Mouse (Mus musculus) Patski (cell line): ENCODE measurements at regions not wholly inside any gene's neighbourhood (a gene's known extent, or its start where the extent isn't known, plus 50 kb on each side); places are given as distances from the start of the nearest gene placed in this dataset.
A peak's percentile ranks its signal among the peaks of the same experiment; 100 is the strongest.

ENCODE experiments used
- ATAC-seq: fragments of 100-300 bp; one replicate; pipeline ENCODE4 v1.8.0; 2021
- CTCF ChIA-PET: fragments of 350-600 bp; sonication (Branson Sonifier 250); formaldehyde crosslinking; loops from one replicate; lab custom pipeline; 2022; ENCODE audit warnings: inconsistent platforms; lab: Charles Lee
- POLR2A ChIA-PET: fragments of 350-600 bp; sonication (Branson Sonifier 250); formaldehyde crosslinking; loops from one replicate; lab custom pipeline; 2022; ENCODE audit warnings: antibody characterized with exemption, inconsistent platforms; lab: Charles Lee
- DNase-seq: peaks from one replicate; pipeline ENCODE4 v3.0.0-alpha.2; 2011; ENCODE audit warnings: low read depth, low spot score
- H3K27me3 ChIP-seq: fragments of 371-371 bp; one replicate; pipeline ENCODE4 v1.5.1; 2021
- CTCF ChIP-seq: fragments of 100-300 bp; IDR thresholded peaks from one replicate; pipeline ENCODE4 v1.5.1; 2021
- in situ Hi-C: fragments of 300-500 bp; cut with MboI; formaldehyde crosslinking; loops from 3 replicates; pipeline ENCODE4 v1.11.1; 2018; ENCODE audit warnings: low pct_unique_long_range_greater_than_20kb, mixed read lengths

GRCm38 (mm10) chr2:10998798-10999197 is 173.1 kb upstream of the Prkcq start:
- POLR2A ChIA-PET: interaction anchor here (0.6 kb wide), 1 partner anchor 37 kb away, joined by 3 read pairs; no protein-coding TSS in a partner anchor
- in situ Hi-C loops: no loop called here
- no peak for TF ChIP-seq CTCF
- ATAC-seq: peak; percentile 11
- DNase-seq: no peak
- no peaks in the 10 kb centered on the region for H3K27me3 ChIP-seq
- CTCF ChIA-PET: no interaction called here

- ChIA-PET POLR2A (no interaction called here), CTCF (no interaction called here)
- in situ Hi-C loops: no loop called here
- no peak for TF ChIP-seq CTCF
- H3K27me3 ChIP-seq: no peaks in the 10 kb centered on the region
- ATAC-seq (peak; percentile 88), DNase-seq (peak; percentile 65)
Observed at GRCm38 (mm10) chr2:10999217-10999618, 172.7 kb upstream of the Prkcq start.

- ATAC-seq (no peak), DNase-seq (no peak)
- in situ Hi-C loops: no loop called here
- CTCF ChIA-PET: interaction anchor here (1.0 kb wide), 1 partner anchor 17 kb away, joined by 3 read pairs; no protein-coding TSS in a partner anchor
- POLR2A ChIA-PET: no interaction called here
- no peak for TF ChIP-seq CTCF
- H3K27me3 ChIP-seq: no peaks in the 10 kb centered on the region
Observed at GRCm38 (mm10) chr2:11005806-11006205, 166.1 kb upstream of the Prkcq start.

DNA sequence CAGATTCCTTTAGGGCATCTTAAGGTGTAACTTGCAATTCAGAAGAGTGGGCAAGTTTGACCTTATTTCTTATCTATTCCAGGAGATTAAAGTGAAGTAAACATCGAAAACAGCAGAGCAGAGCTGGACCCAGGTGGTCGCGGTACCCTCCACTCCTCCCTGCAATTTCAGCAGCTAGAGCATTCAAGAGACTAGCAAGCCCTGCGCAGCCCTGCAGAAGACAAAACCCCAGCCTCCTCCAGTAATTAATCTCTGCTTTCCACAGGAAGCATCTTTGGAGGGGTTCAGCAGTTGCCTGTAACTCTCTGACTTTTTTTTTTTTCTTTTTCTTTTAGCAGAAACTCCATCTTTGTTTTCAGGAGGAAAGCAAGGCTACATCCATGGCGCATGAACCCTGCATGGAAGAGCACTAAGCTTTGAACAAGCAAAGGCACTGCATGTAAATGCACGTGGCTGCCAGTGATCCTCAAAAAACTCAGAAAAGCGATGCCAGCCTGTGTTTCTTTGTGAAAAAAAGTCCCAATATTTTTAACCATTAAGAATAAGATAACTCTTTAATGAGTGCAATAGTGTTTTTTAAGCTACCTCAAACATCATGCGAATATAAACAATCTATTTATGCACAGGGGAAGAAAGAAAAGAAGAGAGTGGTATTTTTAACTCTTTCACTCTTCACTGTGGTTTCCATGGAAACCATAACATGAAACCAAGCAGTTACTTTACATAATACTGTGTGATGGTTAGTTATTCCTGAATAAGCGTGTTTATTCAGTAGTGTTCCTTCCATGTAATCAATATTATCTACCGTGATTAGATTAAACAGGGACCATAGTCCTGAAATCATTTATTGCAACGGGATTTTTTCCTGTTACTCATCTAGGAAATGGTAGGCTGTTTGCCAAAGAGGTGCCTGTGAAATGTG is 160.6 kb upstream of the Prkcq start:
- no peaks in the 10 kb centered on the region for H3K27me3 ChIP-seq
- ATAC-seq (no peak), DNase-seq (no peak)
- in situ Hi-C loops: no loop called here
- TF ChIP-seq CTCF: no peak
- ChIA-PET CTCF (interaction anchor here (1.5 kb wide), 1 partner anchor 9 kb away, joined by 3 read pairs; no protein-coding TSS in a partner anchor), POLR2A (no interaction called here)

DNA sequence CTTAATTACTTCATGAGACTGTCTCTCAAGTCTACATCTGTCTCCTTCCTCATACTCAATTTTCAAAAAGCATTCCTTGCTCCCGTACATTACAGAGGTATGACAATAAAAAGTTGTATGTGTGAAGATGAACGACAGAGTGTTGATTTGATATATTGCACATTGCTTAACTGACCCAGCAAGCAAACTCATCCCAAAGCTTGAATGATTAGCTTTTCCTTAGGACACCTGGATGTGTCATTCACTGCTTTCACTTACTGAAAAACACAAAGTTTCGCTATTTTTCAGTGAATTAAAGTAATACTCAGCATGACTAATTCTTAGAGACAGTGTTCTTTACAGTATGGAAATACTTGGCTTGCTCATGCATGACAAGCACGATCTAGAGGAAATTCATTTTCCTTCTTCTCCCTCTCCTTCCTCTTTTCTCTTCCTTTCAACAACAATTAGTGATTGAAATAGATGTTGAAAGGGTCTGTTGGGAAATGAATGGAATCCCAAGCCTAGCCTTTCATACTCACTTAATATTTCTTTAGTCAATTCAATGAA is 159.5 kb upstream of the Prkcq start:
- in situ Hi-C loops: no loop called here
- no peak for TF ChIP-seq CTCF
- POLR2A ChIA-PET: no interaction called here

GRCm38 (mm10) chr2:11013154-11013553 is 158.8 kb upstream of the Prkcq start:
- CTCF ChIA-PET: no interaction called here
- TF ChIP-seq CTCF: no peak

More for the DNA sequence above, 159.5 kb upstream of the Prkcq start:
- DNase-seq: no peak
- no peak for ATAC-seq
- no peaks in the 10 kb centered on the region for H3K27me3 ChIP-seq
- CTCF ChIA-PET: no interaction called here

GRCm38 (mm10) chr2:11016446-11016845 is 155.5 kb upstream of the Prkcq start:
- ATAC-seq (no peak), DNase-seq (no peak)
- H3K27me3 ChIP-seq: no peaks in the 10 kb centered on the region
- in situ Hi-C loops: no loop called here
- no peak for TF ChIP-seq CTCF
- ChIA-PET POLR2A (no interaction called here), CTCF (interaction anchor here (1.1 kb wide), 1 partner anchor 8 kb away, joined by 3 read pairs; no protein-coding TSS in a partner anchor)

More at GRCm38 (mm10) chr2:11013154-11013553, 158.8 kb upstream of the Prkcq start:
- no peaks in the 10 kb centered on the region for H3K27me3 ChIP-seq
- in situ Hi-C loops: no loop called here
- ATAC-seq: peak; percentile 63
- POLR2A ChIA-PET: no interaction called here
- peak; percentile 39 for DNase-seq

DNA sequence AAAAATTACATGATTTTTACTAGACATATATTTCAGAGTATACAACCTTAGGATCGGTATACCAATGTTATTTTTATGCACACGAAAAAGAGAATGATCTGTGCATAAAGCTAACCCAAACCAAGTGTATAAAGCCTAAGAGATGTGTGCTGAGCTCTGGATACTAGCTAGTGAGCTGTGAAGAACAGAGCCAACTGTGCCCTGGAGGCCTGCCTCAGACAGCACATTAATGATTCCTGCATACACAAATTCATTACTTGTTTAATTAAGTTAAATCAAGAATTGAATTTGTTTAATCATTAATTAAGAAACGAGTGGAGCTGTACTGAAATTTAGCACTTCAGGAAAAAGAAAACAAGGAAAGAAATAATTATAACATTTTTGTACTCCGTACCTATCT is 139.0 kb upstream of the Prkcq start:
- ATAC-seq (no peak), DNase-seq (no peak)
- TF ChIP-seq CTCF: no peak
- CTCF ChIA-PET: no interaction called here
- POLR2A ChIA-PET: no interaction called here
- H3K27me3 ChIP-seq: peaks cover 2% of the 10 kb centered on the region
- in situ Hi-C loops: no loop called here

DNA sequence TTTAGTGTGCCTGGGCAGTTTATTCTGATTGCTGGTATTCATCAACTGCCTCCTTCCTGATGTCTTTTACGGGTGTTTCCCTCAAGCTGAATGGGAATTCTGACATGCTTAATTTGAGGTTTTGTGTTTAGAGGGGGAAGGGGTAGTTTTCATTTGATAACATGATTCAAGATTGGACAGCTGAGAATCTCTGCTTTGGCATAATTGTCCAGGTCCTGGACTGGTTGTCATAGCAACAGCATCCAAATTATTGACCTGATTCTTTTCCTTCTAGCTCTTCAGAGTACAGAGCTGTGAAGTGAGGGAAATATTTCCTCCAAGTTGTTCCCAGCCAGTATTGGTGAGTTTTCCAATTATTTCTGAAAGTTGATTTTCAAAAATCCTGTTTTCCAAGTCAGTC is 137.7 kb upstream of the Prkcq start:
- POLR2A ChIA-PET: no interaction called here
- no peak for TF ChIP-seq CTCF
- peaks cover 2% of the 10 kb centered on the region for H3K27me3 ChIP-seq
- DNase-seq (no peak), ATAC-seq (no peak)
- in situ Hi-C loops: no loop called here
- CTCF ChIA-PET: no interaction called here

DNA sequence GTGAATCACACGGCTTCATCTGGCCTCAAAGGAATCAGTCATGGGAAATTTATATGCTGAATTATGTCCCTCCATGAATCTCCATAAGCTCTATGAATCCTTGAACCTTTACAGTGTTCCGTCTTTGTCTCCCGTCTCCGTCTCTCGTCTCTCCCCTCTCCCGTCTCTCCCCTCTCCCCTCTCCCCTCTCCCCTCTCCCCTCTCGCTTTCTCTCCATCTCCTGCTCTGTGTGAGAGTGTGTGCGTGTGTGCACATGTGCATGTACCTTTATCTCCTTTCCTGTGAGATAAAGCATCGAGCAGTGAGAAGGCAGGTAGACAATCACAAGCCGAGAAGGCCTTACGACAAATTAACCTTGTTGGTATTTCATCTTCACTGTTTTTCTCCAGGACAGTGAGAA is 134.6 kb upstream of the Prkcq start:
- ATAC-seq (no peak), DNase-seq (no peak)
- ChIA-PET CTCF (interaction anchor here (1.1 kb wide), 1 partner anchor 16 kb away, joined by 3 read pairs; no protein-coding TSS in a partner anchor), POLR2A (no interaction called here)
- no peaks in the 10 kb centered on the region for H3K27me3 ChIP-seq
- in situ Hi-C loops: no loop called here
- TF ChIP-seq CTCF: no peak

DNA sequence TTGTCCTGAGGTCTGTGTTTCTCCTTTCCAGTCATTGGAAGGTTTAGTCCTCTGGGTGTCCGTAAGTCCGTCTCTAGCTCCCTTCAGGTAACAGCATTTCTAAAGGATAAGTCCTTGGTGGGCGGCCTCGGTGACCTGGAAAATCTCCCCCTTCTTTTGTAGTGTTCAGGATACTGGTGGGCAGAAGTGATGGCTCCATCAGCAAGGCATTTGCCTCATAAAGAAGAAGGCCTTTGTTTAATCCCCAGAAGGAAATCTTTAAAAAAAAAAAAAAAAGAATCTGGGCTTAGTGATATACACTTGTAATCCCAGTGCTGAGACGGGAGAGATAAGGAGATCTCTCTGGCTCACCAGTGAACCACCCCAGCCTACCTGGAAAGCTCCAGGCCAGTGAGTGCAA is 133.5 kb upstream of the Prkcq start:
- in situ Hi-C loops: no loop called here

More for the DNA sequence above, 133.5 kb upstream of the Prkcq start:
- no peak for DNase-seq
- ChIA-PET POLR2A (interaction anchor here (0.7 kb wide), 1 partner anchor 168 kb away, joined by 4 read pairs; no protein-coding TSS in a partner anchor), CTCF (no interaction called here)
- ATAC-seq: no peak
- no peak for TF ChIP-seq CTCF
- no peaks in the 10 kb centered on the region for H3K27me3 ChIP-seq
